Mouse (Mus musculus): Measurements from ENCODE around the gene Grpel1. TPM values are rescaled to one million over a fixed set of nuclear protein-coding genes. Genes with fewer than 3 reads are reported as not detected.

Grpel1 gene
- polyA plus RNA-seq, 1 experiment = 46.3 TPM

DNA sequence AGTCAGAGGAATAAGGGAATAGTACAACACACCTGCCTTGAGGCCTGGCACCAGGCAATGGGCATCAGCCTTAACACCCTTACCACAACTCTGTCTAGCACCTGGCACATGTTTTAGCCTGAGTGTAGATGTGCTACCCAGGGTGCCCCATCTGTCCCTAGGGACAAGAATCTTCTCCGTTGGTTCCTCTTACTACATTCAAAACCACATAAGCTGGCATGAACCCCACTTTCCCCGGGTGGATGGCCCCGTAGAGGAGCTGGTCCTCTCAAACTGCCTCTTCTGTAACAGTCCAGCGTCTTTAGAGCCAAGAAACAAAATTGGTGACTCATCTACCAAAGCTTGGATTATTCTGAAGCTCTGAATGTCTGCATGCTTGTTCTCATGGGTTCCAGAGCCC is 15.6 kb downstream of the Grpel1 start:
- H3K36me3 ChIP-seq (ENCODE audit: control insufficient read depth, insufficient read depth) = no peaks in the 10 kb centered on the region
- no peak overlapping the region for H3ac ChIP-seq (ENCODE audit: control insufficient read depth, insufficient read length)
- TF ChIP-seq MYOD1 (IDR thresholded peaks at IDR 0.05; ENCODE audit: control insufficient read depth in 1 of 3, insufficient read length in 2 of 3, low read depth in 2 of 3) = no peak
- TF ChIP-seq USF1 (IDR thresholded peaks at IDR 0.05; ENCODE audit: low read depth) = no peak
- TF ChIP-seq MYOG (IDR thresholded peaks at IDR 0.05; ENCODE audit: control insufficient read depth in 1 of 3, insufficient read depth in 1 of 3, insufficient read length in 2 of 3, low read depth in 2 of 3) = no peak
- TF ChIP-seq POLR2AphosphoS2 (IDR thresholded peaks at IDR 0.05; ENCODE audit: insufficient read length, low read depth) = no peak
- TF ChIP-seq MAX (IDR thresholded peaks at IDR 0.05; ENCODE audit: low read depth) = no peak
- no peak for TF ChIP-seq SRF (IDR thresholded peaks at IDR 0.05; ENCODE audit: control insufficient read depth, insufficient read length, low read depth)
- TF ChIP-seq TCF3 (IDR thresholded peaks at IDR 0.05; ENCODE audit: insufficient read length, low read depth) = no peak
- TF ChIP-seq E2F4 (IDR thresholded peaks at IDR 0.05; ENCODE audit: insufficient read depth) = no peak
- no peak for TF ChIP-seq POLR2A (IDR thresholded peaks at IDR 0.05; ENCODE audit: insufficient read length, low read depth)
- peaks cover 70% of the 10 kb centered on the region for H3K79me2 ChIP-seq (ENCODE audit: control insufficient read depth, insufficient read depth)
- no peaks in the 10 kb centered on the region for H3K27me3 ChIP-seq (ENCODE audit: control insufficient read depth, insufficient read depth, insufficient read length)
- no peak overlapping the region for H3K4me3 ChIP-seq
- peak overlapping the region; percentile 4 for H3K4me2 ChIP-seq (ENCODE audit: low read depth)

DNA sequence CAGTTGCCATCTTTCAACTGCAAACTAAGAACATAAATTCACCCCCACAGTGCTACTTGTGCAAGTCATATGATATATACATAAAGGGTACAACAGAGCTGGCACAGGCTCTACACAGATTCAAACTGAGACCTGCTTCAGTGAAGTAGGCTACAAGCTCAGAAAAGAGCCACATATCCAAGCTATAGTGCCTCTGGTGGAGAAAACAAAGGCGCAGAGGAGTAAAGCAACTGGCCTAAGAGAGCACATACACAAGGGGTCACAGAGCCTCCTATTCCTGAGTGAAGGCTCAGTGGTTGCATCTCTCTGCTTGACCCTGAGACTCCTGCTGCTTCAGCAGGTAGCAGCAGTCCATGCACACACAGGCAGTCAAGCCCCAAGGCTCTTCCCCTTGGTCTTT is 16.3 kb downstream of the Grpel1 start:
- Histone ChIP-seq H3K79me2 (ENCODE audit: control insufficient read depth, insufficient read depth) (peaks cover 70% of the 10 kb centered on the region), H3K4me2 (ENCODE audit: low read depth) (no peak overlapping the region), H3K36me3 (ENCODE audit: control insufficient read depth, insufficient read depth) (no peaks in the 10 kb centered on the region), H3K27me3 (ENCODE audit: control insufficient read depth, insufficient read depth, insufficient read length) (no peaks in the 10 kb centered on the region), H3ac (ENCODE audit: control insufficient read depth, insufficient read length) (no peak overlapping the region), H3K4me3 (no peak overlapping the region)
- TF ChIP-seq POLR2A (IDR thresholded peaks at IDR 0.05; ENCODE audit: insufficient read length, low read depth) (no peak), CEBPB (IDR thresholded peaks at IDR 0.05; ENCODE audit: insufficient read depth, poor library complexity, severe bottlenecking) (no peak), TCF3 (IDR thresholded peaks at IDR 0.05; ENCODE audit: insufficient read length, low read depth) (no peak), MAX (IDR thresholded peaks at IDR 0.05; ENCODE audit: low read depth) (no peak), TCF12 (IDR thresholded peaks at IDR 0.05; ENCODE audit: insufficient read depth, poor library complexity, severe bottlenecking) (no peak), MYOD1 (IDR thresholded peaks at IDR 0.05; ENCODE audit: control insufficient read depth in 1 of 3, insufficient read length in 2 of 3, low read depth in 2 of 3) (no peak), MYOG (IDR thresholded peaks at IDR 0.05; ENCODE audit: control insufficient read depth in 1 of 3, insufficient read depth in 1 of 3, insufficient read length in 2 of 3, low read depth in 2 of 3) (no peak), POLR2AphosphoS2 (IDR thresholded peaks at IDR 0.05; ENCODE audit: insufficient read length, low read depth) (no peak), SRF (IDR thresholded peaks at IDR 0.05; ENCODE audit: control insufficient read depth, insufficient read length, low read depth) (no peak)

DNA sequence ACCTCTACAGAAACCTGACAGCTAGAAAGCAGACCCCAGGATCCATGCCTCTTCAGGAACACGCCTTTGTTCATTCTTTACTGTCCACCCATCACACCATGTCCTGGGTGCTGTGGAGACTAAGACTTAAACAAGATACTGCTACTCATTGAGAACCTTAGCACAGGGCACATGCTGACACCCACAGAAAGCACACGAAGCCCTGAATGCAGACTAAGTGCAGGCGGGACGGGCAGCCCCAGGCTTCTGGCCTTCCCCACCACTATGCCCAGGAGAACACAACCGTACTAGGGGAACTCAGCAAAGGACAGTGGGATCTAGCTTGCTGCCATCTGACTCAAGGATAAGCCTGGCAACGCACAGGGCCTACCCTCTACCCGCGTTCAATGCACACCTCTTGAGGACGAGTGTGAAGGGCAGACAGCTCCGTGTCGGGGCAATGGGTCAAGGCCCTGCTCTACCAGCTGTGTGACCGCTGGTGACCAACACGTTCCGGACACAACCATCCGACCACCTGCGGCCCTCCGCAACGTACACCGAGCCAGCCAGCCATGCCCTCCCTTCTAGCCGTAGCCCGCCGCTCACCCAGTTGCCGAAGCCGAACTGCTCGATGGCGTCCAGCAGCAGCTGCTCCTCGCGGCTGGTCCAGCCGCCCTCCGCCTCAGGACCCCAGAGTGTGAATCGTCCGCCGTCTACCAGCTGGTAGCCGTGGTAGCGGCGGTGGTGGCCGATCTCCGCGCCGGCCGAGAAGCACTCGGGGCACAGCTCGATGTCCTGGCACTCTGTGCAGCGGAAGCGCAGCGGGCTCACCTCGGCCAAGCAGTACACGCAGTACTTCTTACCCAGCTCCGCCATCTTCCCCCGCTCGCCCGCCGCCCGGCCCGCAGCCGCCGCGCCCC is 18.7 kb downstream of the Grpel1 start:
- H3K27me3 ChIP-seq (ENCODE audit: control insufficient read depth, insufficient read depth, insufficient read length) = no peaks in the 10 kb centered on the region
- peak overlapping the region; percentile 76 for H3K4me3 ChIP-seq
- no peaks in the 10 kb centered on the region for H3K36me3 ChIP-seq (ENCODE audit: control insufficient read depth, insufficient read depth)
- TF ChIP-seq REST (IDR thresholded peaks at IDR 0.05; ENCODE audit: insufficient read depth, insufficient read length) = no peak
- TF ChIP-seq USF1 (IDR thresholded peaks at IDR 0.05; ENCODE audit: low read depth) = no peak
- TF ChIP-seq CEBPB (IDR thresholded peaks at IDR 0.05; ENCODE audit: insufficient read depth, poor library complexity, severe bottlenecking) = no peak
- TF ChIP-seq SRF (IDR thresholded peaks at IDR 0.05; ENCODE audit: control insufficient read depth, insufficient read length, low read depth) = no peak
- no peak for TF ChIP-seq POLR2AphosphoS2 (IDR thresholded peaks at IDR 0.05; ENCODE audit: insufficient read length, low read depth)
- no peak for TF ChIP-seq MAX (IDR thresholded peaks at IDR 0.05; ENCODE audit: low read depth)
- no peak for TF ChIP-seq TCF12 (IDR thresholded peaks at IDR 0.05; ENCODE audit: insufficient read depth, poor library complexity, severe bottlenecking)
- peak in 2 of 3 experiments; percentile 41 to 59 for TF ChIP-seq MYOG (IDR thresholded peaks at IDR 0.05; ENCODE audit: control insufficient read depth in 1 of 3, insufficient read depth in 1 of 3, insufficient read length in 2 of 3, low read depth in 2 of 3)
- no peak for TF ChIP-seq POLR2A (IDR thresholded peaks at IDR 0.05; ENCODE audit: insufficient read length, low read depth)
- no peak for TF ChIP-seq E2F4 (IDR thresholded peaks at IDR 0.05; ENCODE audit: insufficient read depth)
- peak in 2 of 3 experiments; percentile 22 to 32 for TF ChIP-seq MYOD1 (IDR thresholded peaks at IDR 0.05; ENCODE audit: control insufficient read depth in 1 of 3, insufficient read length in 2 of 3, low read depth in 2 of 3)
- TF ChIP-seq TCF3 (IDR thresholded peaks at IDR 0.05; ENCODE audit: insufficient read length, low read depth) = no peak
- peaks cover 51% of the 10 kb centered on the region for H3K79me2 ChIP-seq (ENCODE audit: control insufficient read depth, insufficient read depth)
- peak overlapping the region; percentile 96 for H3K4me2 ChIP-seq (ENCODE audit: low read depth)
- peak overlapping the region; percentile 87 for H3ac ChIP-seq (ENCODE audit: control insufficient read depth, insufficient read length)

DNA sequence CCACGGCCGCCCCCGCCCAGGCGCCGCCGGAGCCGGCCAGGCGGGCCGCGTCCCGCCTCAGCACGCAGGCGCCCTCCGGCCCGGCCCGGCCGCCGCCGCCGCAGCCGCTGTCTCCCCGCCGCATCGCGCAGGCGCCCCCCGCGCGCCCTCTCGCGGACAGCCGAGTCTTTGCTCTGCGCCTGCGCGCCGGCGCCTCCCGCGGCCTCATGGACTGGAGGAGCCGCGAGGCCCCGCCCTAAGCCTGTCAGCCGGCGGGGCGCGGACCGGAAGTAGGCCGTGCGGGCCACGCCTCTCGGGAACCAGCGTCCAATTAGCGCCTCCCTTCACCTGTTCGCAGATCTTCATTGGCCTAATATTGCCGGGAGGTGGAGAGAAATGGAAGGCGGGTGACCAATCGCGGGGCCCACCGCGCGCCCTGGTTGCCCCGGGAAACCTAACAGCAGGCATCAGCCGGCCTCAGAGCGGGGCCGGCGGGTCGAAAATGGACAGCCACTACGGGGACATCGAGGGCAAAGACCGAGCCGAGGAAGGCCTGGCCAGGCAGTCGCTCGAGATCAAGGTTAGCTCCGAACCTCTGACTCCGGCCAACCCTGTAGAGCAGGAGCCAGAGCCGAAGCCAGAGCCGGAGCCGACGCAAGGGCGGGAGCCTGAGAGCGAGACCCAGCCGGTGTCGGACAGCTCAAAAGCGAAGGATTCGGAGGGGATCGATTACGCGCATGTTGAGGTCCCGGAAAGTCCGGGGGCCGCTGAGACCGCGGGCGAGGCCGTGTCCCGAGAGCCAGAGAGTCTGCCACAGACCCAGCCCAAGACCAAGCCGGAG is 19.6 kb downstream of the Grpel1 start, which contains the start of the genes Tada2b and Ccdc96:
Gene Tada2b, minus strand, starts transcription at position 115 of the 820 bp plus-strand sequence.
Gene Ccdc96, plus strand, starts transcription at position 418 of the 820 bp plus-strand sequence.
- Histone ChIP-seq H3ac (ENCODE audit: control insufficient read depth, insufficient read length) (peak within 1 kb of the TSS; percentile 87), H3K79me2 (ENCODE audit: control insufficient read depth, insufficient read depth) (peaks cover 42% of the 10 kb centered on the region), H3K4me2 (ENCODE audit: low read depth) (peak within 1 kb of the TSS; percentile 96), H3K27me3 (ENCODE audit: control insufficient read depth, insufficient read depth, insufficient read length) (no peaks in the 10 kb centered on the region), H3K4me3 (peak within 1 kb of the TSS; percentile 76), H3K36me3 (ENCODE audit: control insufficient read depth, insufficient read depth) (no peaks in the 10 kb centered on the region)
- TF ChIP-seq MYOG (IDR thresholded peaks at IDR 0.05; ENCODE audit: control insufficient read depth in 1 of 3, insufficient read depth in 1 of 3, insufficient read length in 2 of 3, low read depth in 2 of 3) (peak in 1 of 3 experiments; percentile 39), POLR2A (IDR thresholded peaks at IDR 0.05; ENCODE audit: insufficient read length, low read depth) (peak; percentile 66), MAX (IDR thresholded peaks at IDR 0.05; ENCODE audit: low read depth) (no peak)

Data from myocyte (in vitro differentiated cells).